Mouse (Mus musculus): ENCODE data around the gene Hemk1. TPM values are rescaled to one million over a fixed set of nuclear protein-coding genes. Genes with fewer than 3 reads are reported as not detected.

Hemk1 gene
- polyA plus RNA-seq, 1 experiment from 2014 or later: 18.8 TPM

- Histone ChIP-seq H3K4me3 (replicated peaks; ENCODE audit: low read length) (no peak overlapping the region), H3K9me3 (ENCODE audit: control insufficient read depth, low read length) (no peaks in the 10 kb centered on the region), H3K9ac (replicated peaks; ENCODE audit: low read depth, low read length) (no peak overlapping the region), H3K27ac (ENCODE audit: low read length) (no peak overlapping the region), H3K4me2 (ENCODE audit: low read length) (no peak overlapping the region), H3K27me3 (replicated peaks; ENCODE audit: control insufficient read depth, insufficient read depth, low read length) (peaks cover 5% of the 10 kb centered on the region; the same call in 1 of the 2 replicates), H3K4me1 (replicated peaks; ENCODE audit: control insufficient read depth, insufficient read depth, low read length) (no peaks in the 10 kb centered on the region), H3K36me3 (ENCODE audit: control insufficient read depth, insufficient read depth) (no peaks in the 10 kb centered on the region)
- WGBS: 11% methylated on average over 4 of the region's 4 CpGs
- ATAC-seq: no peak
Observed at GRCm38 (mm10) chr9:107370106-107370463, 31.9 kb upstream of the Hemk1 start.

- Histone ChIP-seq H3K27ac (ENCODE audit: low read length) (no peak overlapping the region), H3K4me1 (replicated peaks; ENCODE audit: control insufficient read depth, insufficient read depth, low read length) (no peaks in the 10 kb centered on the region)
- no peak for ATAC-seq
Observed at GRCm38 (mm10) chr9:107369270-107370105, 31.3 kb upstream of the Hemk1 start.

GRCm38 (mm10) chr9:107368302-107368701 lies 30.2 kb upstream of the Hemk1 start:
- no peak for ATAC-seq
- no peak overlapping the region for H3K4me3 ChIP-seq (replicated peaks; ENCODE audit: low read length)
- 80% methylated on average over 1 of the region's 1 CpGs for WGBS
- H3K4me2 ChIP-seq (ENCODE audit: low read length): no peak overlapping the region
- no peaks in the 10 kb centered on the region; the same call in 1 of the 2 replicates for H3K27me3 ChIP-seq (replicated peaks; ENCODE audit: control insufficient read depth, insufficient read depth, low read length)
- no peak overlapping the region for H3K27ac ChIP-seq (ENCODE audit: low read length)
- no peaks in the 10 kb centered on the region for H3K9me3 ChIP-seq (ENCODE audit: control insufficient read depth, low read length)
- H3K4me1 ChIP-seq (replicated peaks; ENCODE audit: control insufficient read depth, insufficient read depth, low read length): no peaks in the 10 kb centered on the region
- H3K9ac ChIP-seq (replicated peaks; ENCODE audit: low read depth, low read length): no peak overlapping the region
- H3K36me3 ChIP-seq (ENCODE audit: control insufficient read depth, insufficient read depth): no peaks in the 10 kb centered on the region

More at GRCm38 (mm10) chr9:107369270-107370105, 31.3 kb upstream of the Hemk1 start:
- WGBS: 36% methylated on average over 10 of the region's 10 CpGs
- no peak overlapping the region for H3K4me2 ChIP-seq (ENCODE audit: low read length)
- peaks cover under 1% of the 10 kb centered on the region; the same call in 1 of the 2 replicates for H3K27me3 ChIP-seq (replicated peaks; ENCODE audit: control insufficient read depth, insufficient read depth, low read length)
- no peaks in the 10 kb centered on the region for H3K9me3 ChIP-seq (ENCODE audit: control insufficient read depth, low read length)
- no peak overlapping the region for H3K4me3 ChIP-seq (replicated peaks; ENCODE audit: low read length)
- H3K36me3 ChIP-seq (ENCODE audit: control insufficient read depth, insufficient read depth): no peaks in the 10 kb centered on the region
- no peak overlapping the region for H3K9ac ChIP-seq (replicated peaks; ENCODE audit: low read depth, low read length)

DNA sequence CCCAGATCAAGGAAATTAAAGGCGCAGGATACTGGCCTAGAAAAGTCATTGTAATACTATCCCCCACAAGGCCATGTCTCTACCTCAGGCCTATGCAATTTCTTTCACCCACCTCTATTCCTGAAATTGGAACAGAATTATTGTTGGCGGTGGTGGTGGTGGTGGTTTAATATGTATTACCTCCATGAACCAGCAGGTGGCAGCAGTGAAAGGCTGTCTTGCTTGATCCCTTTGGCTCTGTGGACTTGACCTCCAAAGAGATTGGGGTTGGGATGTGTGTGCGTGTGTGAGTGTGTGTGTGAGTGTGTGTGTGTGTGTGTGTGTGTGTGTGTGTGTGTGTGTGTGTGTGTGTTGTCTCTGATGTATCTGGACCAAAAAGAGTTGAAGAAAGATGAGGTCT lies 28.5 kb upstream of the Hemk1 start:
- WGBS: 5% methylated on average over 3 of the region's 3 CpGs
- no peaks in the 10 kb centered on the region for H3K9me3 ChIP-seq (ENCODE audit: control insufficient read depth, low read length)
- no peak overlapping the region for H3K4me3 ChIP-seq (replicated peaks; ENCODE audit: low read length)
- no peak overlapping the region for H3K9ac ChIP-seq (replicated peaks; ENCODE audit: low read depth, low read length)
- no peak overlapping the region for H3K4me2 ChIP-seq (ENCODE audit: low read length)
- no peaks in the 10 kb centered on the region; the same call in 1 of the 2 replicates for H3K27me3 ChIP-seq (replicated peaks; ENCODE audit: control insufficient read depth, insufficient read depth, low read length)
- no peaks in the 10 kb centered on the region for H3K36me3 ChIP-seq (ENCODE audit: control insufficient read depth, insufficient read depth)
- no peak overlapping the region for H3K27ac ChIP-seq (ENCODE audit: low read length)
- no peaks in the 10 kb centered on the region; the same call in 1 of the 2 replicates for H3K4me1 ChIP-seq (replicated peaks; ENCODE audit: control insufficient read depth, insufficient read depth, low read length)
- ATAC-seq: peak; percentile 38

GRCm38 (mm10) chr9:107360989-107361388 lies 22.8 kb upstream of the Hemk1 start:
- Histone ChIP-seq H3K4me3 (replicated peaks; ENCODE audit: low read length) (no peak overlapping the region), H3K9ac (replicated peaks; ENCODE audit: low read depth, low read length) (no peak overlapping the region), H3K27me3 (replicated peaks; ENCODE audit: control insufficient read depth, insufficient read depth, low read length) (peaks cover 3% of the 10 kb centered on the region; the same call in 1 of the 2 replicates), H3K36me3 (ENCODE audit: control insufficient read depth, insufficient read depth) (no peaks in the 10 kb centered on the region), H3K4me2 (ENCODE audit: low read length) (no peak overlapping the region), H3K9me3 (ENCODE audit: control insufficient read depth, low read length) (no peaks in the 10 kb centered on the region), H3K4me1 (replicated peaks; ENCODE audit: control insufficient read depth, insufficient read depth, low read length) (peaks cover 5% of the 10 kb centered on the region; the same call in 1 of the 2 replicates), H3K27ac (ENCODE audit: low read length) (no peak overlapping the region)
- ATAC-seq: no peak
- WGBS: 18% methylated on average over 3 of the region's 3 CpGs

GRCm38 (mm10) chr9:107357651-107358050 lies 19.5 kb upstream of the Hemk1 start:
- H3K27ac ChIP-seq (ENCODE audit: low read length): no peak overlapping the region
- H3K4me2 ChIP-seq (ENCODE audit: low read length): no peak overlapping the region
- no peak overlapping the region for H3K9ac ChIP-seq (replicated peaks; ENCODE audit: low read depth, low read length)
- no peak overlapping the region for H3K4me3 ChIP-seq (replicated peaks; ENCODE audit: low read length)
- peaks cover 5% of the 10 kb centered on the region; the same call in 1 of the 2 replicates for H3K4me1 ChIP-seq (replicated peaks; ENCODE audit: control insufficient read depth, insufficient read depth, low read length)
- peak; percentile 64 for ATAC-seq
- 14% methylated on average over 5 of the region's 5 CpGs for WGBS
- no peaks in the 10 kb centered on the region for H3K36me3 ChIP-seq (ENCODE audit: control insufficient read depth, insufficient read depth)
- peaks cover 3% of the 10 kb centered on the region; the same call in 1 of the 2 replicates for H3K27me3 ChIP-seq (replicated peaks; ENCODE audit: control insufficient read depth, insufficient read depth, low read length)
- no peaks in the 10 kb centered on the region for H3K9me3 ChIP-seq (ENCODE audit: control insufficient read depth, low read length)

DNA sequence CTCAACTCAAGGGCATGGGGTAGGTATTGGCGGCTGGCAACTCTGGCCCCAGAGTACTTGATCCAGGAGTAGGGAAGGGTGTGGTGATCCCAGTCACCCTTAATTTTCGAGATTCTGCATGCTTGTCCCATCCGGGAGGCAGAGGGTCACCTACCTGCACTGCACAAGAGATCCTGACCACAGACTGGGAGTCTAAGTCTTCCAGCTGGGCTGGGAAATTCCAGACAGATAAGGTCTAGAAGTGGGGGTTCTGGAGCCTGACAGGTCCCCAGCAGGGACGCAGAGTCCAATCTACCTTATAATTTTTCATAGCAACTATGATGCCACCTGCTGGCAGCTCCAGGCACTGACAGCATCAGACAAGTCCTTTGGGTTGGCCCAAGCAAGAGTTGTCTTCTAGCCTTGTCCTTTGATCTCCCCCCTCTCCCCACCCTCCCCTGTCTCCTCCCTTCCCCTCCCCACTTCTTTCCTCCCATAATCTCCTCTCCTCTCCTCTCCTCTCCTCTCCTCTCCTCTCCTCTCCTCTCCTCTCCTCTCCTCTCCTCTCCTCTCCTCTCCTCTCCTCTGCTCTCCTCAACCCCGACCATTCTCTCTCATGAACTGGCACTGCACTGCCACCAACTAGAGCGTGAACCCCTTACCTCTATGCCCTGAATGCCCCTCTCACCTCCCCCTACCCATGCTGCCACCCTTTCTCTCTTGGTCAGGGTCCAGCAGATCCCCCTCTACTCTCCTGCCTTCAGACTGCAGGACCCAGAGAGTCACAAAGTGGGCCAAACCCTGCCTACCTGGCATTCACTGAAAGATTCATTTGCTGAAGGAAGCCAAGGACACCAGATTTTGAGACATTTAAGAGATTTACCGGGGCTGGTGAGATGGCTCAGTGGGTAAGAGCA lies 18.0 kb upstream of the Hemk1 start:
- H3K36me3 ChIP-seq (ENCODE audit: control insufficient read depth, insufficient read depth): no peaks in the 10 kb centered on the region
- 46% methylated on average over 6 of the region's 7 CpGs for WGBS

GRCm38 (mm10) chr9:107354826-107355225 lies 16.7 kb upstream of the Hemk1 start:
- 78% methylated on average over 1 of the region's 1 CpGs for WGBS
- Histone ChIP-seq H3K36me3 (ENCODE audit: control insufficient read depth, insufficient read depth) (no peaks in the 10 kb centered on the region), H3K4me1 (replicated peaks; ENCODE audit: control insufficient read depth, insufficient read depth, low read length) (no peaks in the 10 kb centered on the region), H3K4me2 (ENCODE audit: low read length) (no peak overlapping the region), H3K27me3 (replicated peaks; ENCODE audit: control insufficient read depth, insufficient read depth, low read length) (peaks cover 3% of the 10 kb centered on the region; the same call in 1 of the 2 replicates), H3K27ac (ENCODE audit: low read length) (no peak overlapping the region), H3K9ac (replicated peaks; ENCODE audit: low read depth, low read length) (no peak overlapping the region), H3K4me3 (replicated peaks; ENCODE audit: low read length) (no peak overlapping the region), H3K9me3 (ENCODE audit: control insufficient read depth, low read length) (no peaks in the 10 kb centered on the region)
- ATAC-seq: no peak

More for the DNA sequence above, 18.0 kb upstream of the Hemk1 start:
- Histone ChIP-seq H3K27me3 (replicated peaks; ENCODE audit: control insufficient read depth, insufficient read depth, low read length) (peaks cover 3% of the 10 kb centered on the region; the same call in 1 of the 2 replicates), H3K27ac (ENCODE audit: low read length) (no peak overlapping the region), H3K4me1 (replicated peaks; ENCODE audit: control insufficient read depth, insufficient read depth, low read length) (0 out of 2 replicates have a peak, but pooled peaks cover 3% of the 10 kb centered on the region), H3K4me2 (ENCODE audit: low read length) (no peak overlapping the region), H3K9me3 (ENCODE audit: control insufficient read depth, low read length) (no peaks in the 10 kb centered on the region), H3K9ac (replicated peaks; ENCODE audit: low read depth, low read length) (no peak overlapping the region), H3K4me3 (replicated peaks; ENCODE audit: low read length) (no peak overlapping the region)
- no peak for ATAC-seq

- H3K36me3 ChIP-seq (ENCODE audit: control insufficient read depth, insufficient read depth): no peaks in the 10 kb centered on the region
- H3K4me1 ChIP-seq (replicated peaks; ENCODE audit: control insufficient read depth, insufficient read depth, low read length): no peaks in the 10 kb centered on the region
- H3K9me3 ChIP-seq (ENCODE audit: control insufficient read depth, low read length): no peaks in the 10 kb centered on the region
- no peak overlapping the region for H3K27ac ChIP-seq (ENCODE audit: low read length)
- H3K9ac ChIP-seq (replicated peaks; ENCODE audit: low read depth, low read length): no peak overlapping the region
- ATAC-seq: no peak
- WGBS: 61% methylated on average over 7 of the region's 7 CpGs
- no peak overlapping the region for H3K4me2 ChIP-seq (ENCODE audit: low read length)
- no peaks in the 10 kb centered on the region for H3K27me3 ChIP-seq (replicated peaks; ENCODE audit: control insufficient read depth, insufficient read depth, low read length)
- H3K4me3 ChIP-seq (replicated peaks; ENCODE audit: low read length): no peak overlapping the region
Observed at GRCm38 (mm10) chr9:107349321-107349720, 11.2 kb upstream of the Hemk1 start.
